Mouse (Mus musculus) erythroblast, embryonic 14.5 days (primary cell): ENCODE measurements at regions not wholly inside any gene's neighbourhood (a gene's known extent, or its start where the extent isn't known, plus 50 kb on each side); places are given as distances from the start of the nearest gene placed in this dataset.

Experiments
- GATA1 ChIP-seq: IDR thresholded peaks from 2 replicates; pipeline ENCODE4 v1.6.1; 2012; ENCODE audit warnings: low read length, inconsistent platforms, mixed read lengths
- TAL1 ChIP-seq: IDR thresholded peaks from 3 replicates; pipeline ENCODE4 v1.6.1; 2012; ENCODE audit warnings: low read length, inconsistent platforms, mixed read lengths

DNA sequence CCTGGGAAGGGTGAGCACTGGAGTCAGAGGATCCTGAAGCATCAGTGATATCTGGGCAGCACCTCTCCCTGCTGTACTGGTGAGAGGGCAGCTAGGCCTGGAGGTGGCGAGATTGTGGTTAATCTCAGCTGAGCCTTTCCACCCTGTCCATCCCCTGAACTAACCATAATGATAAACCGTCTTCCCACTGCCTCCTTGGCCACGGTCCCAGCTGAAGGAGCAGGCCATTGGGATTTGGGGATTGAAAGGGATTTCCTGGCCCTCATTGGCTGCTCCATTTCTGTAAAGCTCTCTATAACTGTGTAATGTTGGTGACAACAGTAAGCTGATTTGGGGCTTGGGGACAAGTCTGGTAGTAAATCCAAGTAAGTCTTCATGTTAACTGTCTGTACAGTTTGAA lies 73.6 kb downstream of the Dad1 start:
- TF ChIP-seq TAL1 (no peak), GATA1 (no peak)
